ENCODE assay signal across 23 mouse cellular contexts in genomic region chr11:17481436-17481996, GRCm38 (mm10).
DNase-seq lines count a peak whose midpoint lies in the region; ATAC-seq and TF ChIP-seq lines count a peak whose summit lies in the region.
"Had no signal": no experiment of that assay in that cellular context is flagged by ENCODE, and none has a peak within 500 bp of the region (broad histone marks: within the 10 kb centered on the region; RNA-seq: fewer than 3 reads in every experiment).

No protein-coding gene starts in this region.

- TF ChIP-seq EP300 in stomach, postnatal 0 days (optimal IDR thresholded peaks at IDR 0.05), result no peak

- no peak for TF ChIP-seq POLR2A in kidney, adult 2 months (IDR thresholded peaks at IDR 0.05; ENCODE audit: low read depth, low read length)

- H3K4me3 ChIP-seq in kidney, postnatal 0 days (replicated peaks; ENCODE audit: low read depth, low read length), result no peak overlapping the region
- no peak overlapping the region for H3K4me3 ChIP-seq in kidney, adult 2 months (ENCODE audit: insufficient read depth, low read depth, low read length)
- H3K4me3 ChIP-seq in stomach, embryonic 14.5 days (ENCODE audit: low read depth, low read length), result no peak overlapping the region
- H3K4me3 ChIP-seq in stomach, postnatal 0 days (ENCODE audit: low read depth, low read length), result no peak overlapping the region
- no peak overlapping the region for H3K4me3 ChIP-seq in hindbrain, embryonic 16.5 days (ENCODE audit: low read length)
- H3K4me3 ChIP-seq: embryonic facial prominence, embryonic 13.5 days; midbrain, embryonic 15.5 days; neural tube, embryonic 12.5 days had no signal

- no peak overlapping the region for H3K9ac ChIP-seq in kidney, postnatal 0 days (ENCODE audit: low read depth, low read length)
- no peak overlapping the region for H3K9ac ChIP-seq in stomach, embryonic 14.5 days (replicated peaks; ENCODE audit: low read depth, low read length)
- H3K9ac ChIP-seq in stomach, postnatal 0 days (ENCODE audit: low read length), result no peak overlapping the region
- H3K9ac ChIP-seq in hindbrain, embryonic 16.5 days (ENCODE audit: low read depth, low read length), result no peak overlapping the region
- H3K9ac ChIP-seq: embryonic facial prominence, embryonic 13.5 days; hindbrain, embryonic 14.5 days; midbrain, embryonic 15.5 days; neural tube, embryonic 12.5 days had no signal

- no peak overlapping the region for H3K27ac ChIP-seq in kidney, postnatal 0 days
- H3K27ac ChIP-seq in kidney, adult 2 months (ENCODE audit: insufficient read depth, low read depth, low read length), result no peak overlapping the region
- H3K27ac ChIP-seq in stomach, embryonic 14.5 days (ENCODE audit: low read length), result peak overlapping the region; percentile 67; the same call in 1 of the 2 replicates
- no peak overlapping the region for H3K27ac ChIP-seq in stomach, postnatal 0 days (replicated peaks)
- no peak overlapping the region for H3K27ac ChIP-seq in hindbrain, embryonic 16.5 days (ENCODE audit: low read depth, low read length)
- H3K27ac ChIP-seq: embryonic facial prominence, embryonic 13.5 days; hindbrain, embryonic 14.5 days; midbrain, embryonic 15.5 days; neural tube, embryonic 12.5 days had no signal

- peak; percentile 49 for DNase-seq in kidney, postnatal 0 days (ENCODE audit: low spot score)
- no peak for DNase-seq in kidney, adult 2 months
- no peak for DNase-seq in stomach, postnatal 0 days (ENCODE audit: low spot score)
- DNase-seq in lung, postnatal 10 days, result peak; percentile 30
- DNase-seq in spleen, adult 12 weeks (ENCODE audit: low spot score), result no peak
- DNase-seq: adrenal gland, adult 8-10 months; cerebellum, adult 11-12 months; cerebellum, postnatal 14 days; gastrocnemius, postnatal 25 days; heart, postnatal 4 days; kidney, adult 11 months; kidney, postnatal 14 days; left cerebral cortex, postnatal 4 days; right cerebral cortex, postnatal 25 days; thymus, adult 2 months; thymus, postnatal 4 days had no signal

- TF ChIP-seq CTCF in kidney, postnatal 0 days (IDR thresholded peaks at IDR 0.05; ENCODE audit: low read depth), result no peak
- no peak for TF ChIP-seq CTCF in kidney, adult 2 months (conservative IDR thresholded peaks at IDR 0.05; ENCODE audit: insufficient read depth, insufficient read length, low read depth, low read length)
- no peak for TF ChIP-seq CTCF in stomach, postnatal 0 days (IDR thresholded peaks at IDR 0.05; ENCODE audit: low read depth)

- H3K36me3 ChIP-seq in kidney, postnatal 0 days (ENCODE audit: insufficient read depth, low read length), result no peaks in the 10 kb centered on the region
- H3K36me3 ChIP-seq in kidney, adult 2 months (ENCODE audit: control insufficient read depth, insufficient read depth, low read length), result no peaks in the 10 kb centered on the region
- H3K36me3 ChIP-seq in stomach, embryonic 14.5 days (ENCODE audit: control insufficient read depth, insufficient read depth, low read length), result no peaks in the 10 kb centered on the region
- no peaks in the 10 kb centered on the region for H3K36me3 ChIP-seq in stomach, postnatal 0 days (ENCODE audit: control insufficient read depth, insufficient read depth, low read length)
- no peaks in the 10 kb centered on the region for H3K36me3 ChIP-seq in hindbrain, embryonic 16.5 days (ENCODE audit: control insufficient read depth, insufficient read depth, low read length)
- H3K36me3 ChIP-seq: embryonic facial prominence, embryonic 13.5 days; midbrain, embryonic 15.5 days; neural tube, embryonic 12.5 days had no signal

- H3K9me3 ChIP-seq in kidney, postnatal 0 days (replicated peaks; ENCODE audit: low read length), result no peaks in the 10 kb centered on the region
- no peaks in the 10 kb centered on the region for H3K9me3 ChIP-seq in stomach, embryonic 14.5 days (ENCODE audit: control insufficient read depth, low read depth, low read length)
- H3K9me3 ChIP-seq in stomach, postnatal 0 days (ENCODE audit: control insufficient read depth, low read length), result no peaks in the 10 kb centered on the region
- H3K9me3 ChIP-seq in hindbrain, embryonic 16.5 days (ENCODE audit: control insufficient read depth, low read length), result no peaks in the 10 kb centered on the region
- H3K9me3 ChIP-seq: embryonic facial prominence, embryonic 13.5 days; midbrain, embryonic 15.5 days; neural tube, embryonic 12.5 days had no signal

- no peaks in the 10 kb centered on the region for H3K4me1 ChIP-seq in kidney, postnatal 0 days (replicated peaks; ENCODE audit: insufficient read depth, low read length)
- H3K4me1 ChIP-seq in kidney, adult 2 months (ENCODE audit: control insufficient read depth, insufficient read depth, low read length), result no peaks in the 10 kb centered on the region
- peaks cover 3% of the 10 kb centered on the region; the same call in 1 of the 2 replicates for H3K4me1 ChIP-seq in stomach, embryonic 14.5 days (ENCODE audit: control insufficient read depth, insufficient read depth, low read length)
- no peaks in the 10 kb centered on the region for H3K4me1 ChIP-seq in stomach, postnatal 0 days (replicated peaks; ENCODE audit: control insufficient read depth, insufficient read depth)
- H3K4me1 ChIP-seq in hindbrain, embryonic 16.5 days (ENCODE audit: control insufficient read depth, insufficient read depth, low read depth, low read length), result no peaks in the 10 kb centered on the region
- H3K4me1 ChIP-seq: embryonic facial prominence, embryonic 13.5 days; midbrain, embryonic 15.5 days; neural tube, embryonic 12.5 days had no signal

- H3K4me2 ChIP-seq in kidney, postnatal 0 days (ENCODE audit: low read length), result no peak overlapping the region
- no peak overlapping the region for H3K4me2 ChIP-seq in stomach, embryonic 14.5 days (replicated peaks; ENCODE audit: low read depth, low read length)
- H3K4me2 ChIP-seq in stomach, postnatal 0 days (replicated peaks; ENCODE audit: low read depth), result no peak overlapping the region
- no peak overlapping the region for H3K4me2 ChIP-seq in hindbrain, embryonic 16.5 days (ENCODE audit: low read length)
- H3K4me2 ChIP-seq: embryonic facial prominence, embryonic 13.5 days; hindbrain, embryonic 14.5 days; midbrain, embryonic 15.5 days; neural tube, embryonic 12.5 days had no signal

- no peak for ATAC-seq in kidney, postnatal 0 days (replicated peaks; ENCODE audit: low FRiP score, low read depth)
- peak; percentile 28; the same call in 1 of the 2 replicates for ATAC-seq in stomach, embryonic 14.5 days (ENCODE audit: insufficient number of reproducible peaks, insufficient read depth, low FRiP score, low read depth)
- no peak for ATAC-seq in stomach, postnatal 0 days (ENCODE audit: low FRiP score, low TSS enrichment)
- no peak for ATAC-seq in hindbrain, embryonic 16.5 days
- ATAC-seq: forebrain, embryonic 16.5 days; midbrain, embryonic 15.5 days had no signal

- 61% methylated on average over 4 of the region's 4 CpGs for WGBS in kidney, postnatal 0 days
- 55% methylated on average over 4 of the region's 4 CpGs for WGBS in kidney, adult 2 months
- 37% methylated on average over 4 of the region's 4 CpGs for WGBS in stomach, embryonic 14.5 days
- 32% methylated on average over 4 of the region's 4 CpGs for WGBS in stomach, postnatal 0 days
- WGBS in hindbrain, embryonic 16.5 days, result 86% methylated on average over 4 of the region's 4 CpGs

- no peaks in the 10 kb centered on the region for H3K27me3 ChIP-seq in kidney, postnatal 0 days (ENCODE audit: insufficient read depth, low read length)
- no peaks in the 10 kb centered on the region for H3K27me3 ChIP-seq in kidney, adult 2 months (replicated peaks; ENCODE audit: control insufficient read depth, insufficient read depth, low read length)
- H3K27me3 ChIP-seq in stomach, embryonic 14.5 days (ENCODE audit: control insufficient read depth, insufficient read depth, low read length), result no peaks in the 10 kb centered on the region
- no peaks in the 10 kb centered on the region for H3K27me3 ChIP-seq in stomach, postnatal 0 days (ENCODE audit: control insufficient read depth, insufficient read depth, low read length)
- no peaks in the 10 kb centered on the region for H3K27me3 ChIP-seq in hindbrain, embryonic 16.5 days (replicated peaks; ENCODE audit: control insufficient read depth, insufficient read depth, low read length)
- H3K27me3 ChIP-seq: embryonic facial prominence, embryonic 13.5 days; midbrain, embryonic 15.5 days; neural tube, embryonic 12.5 days had no signal

Comparison
In these comparisons a context has a peak if more than half of its experiments do, and no peak if none do; other contexts are left out.
1. DNase-seq: peak in kidney, postnatal 0 days (single experiment) and lung, postnatal 10 days (single experiment); none in kidney, adult 2 months (single experiment), stomach, postnatal 0 days (single experiment) and spleen, adult 12 weeks (single experiment).